Mouse (Mus musculus) adrenal gland, postnatal 10 days (tissue): ENCODE measurements around the gene Fuom. TPM values are rescaled to one million over a fixed set of nuclear protein-coding genes. Genes with fewer than 3 reads are reported as not detected.

Source experiments
- DNase-seq: peaks from one replicate; pipeline ENCODE4 v3.0.0; 2021; ENCODE audit warnings: mixed read lengths
- total RNA-seq, 2 experiments: library from RNA; stranded (reverse); gene quantifications; 2 replicates each; pipeline ENCODE4 v1.2.3; 2021

Fuom gene
- total RNA-seq, 2 experiments from 2014 or later: 82.5 to 99.0 TPM

GRCm38 (mm10) chr7:140104009-140104408, 1.8 kb upstream of the Fuom start:
- peak; percentile 61 for DNase-seq

- no peak for DNase-seq
Measured at GRCm38 (mm10) chr7:140101498-140101897, 743 bp downstream of the Fuom start.

GRCm38 (mm10) chr7:140098466-140098865, 3.8 kb downstream of the Fuom start:
- DNase-seq: no peak

GRCm38 (mm10) chr7:140096055-140096454, 6.2 kb downstream of the Fuom start:
- no peak for DNase-seq

- no peak for DNase-seq
Measured at GRCm38 (mm10) chr7:140095556-140095955, 6.7 kb downstream of the Fuom start.

GRCm38 (mm10) chr7:140094954-140095353, 7.3 kb downstream of the Fuom start:
- no peak for DNase-seq

GRCm38 (mm10) chr7:140092924-140093528, 9.2 kb downstream of the Fuom start, which contains the start of gene Prap1:
Prap1 (plus strand) TSS chr7:140093395.
- no peak for DNase-seq

- no peak for DNase-seq
Measured at GRCm38 (mm10) chr7:140090601-140091000, 11.6 kb downstream of the Fuom start.

GRCm38 (mm10) chr7:140082242-140082678, 20.0 kb downstream of the Fuom start, which contains the start of gene Caly:
Caly (minus strand) TSS chr7:140082548.
- peak; percentile 46 for DNase-seq

GRCm38 (mm10) chr7:140081408-140082241, 20.6 kb downstream of the Fuom start:
- DNase-seq: no peak

GRCm38 (mm10) chr7:140080503-140081156, 21.6 kb downstream of the Fuom start:
- peak; percentile 89 for DNase-seq

GRCm38 (mm10) chr7:140078711-140079110, 23.5 kb downstream of the Fuom start:
- DNase-seq: peak; percentile 81

- DNase-seq: no peak
Measured at GRCm38 (mm10) chr7:140077698-140078097, 24.5 kb downstream of the Fuom start.

GRCm38 (mm10) chr7:140070042-140070711, 32.1 kb downstream of the Fuom start:
- DNase-seq: peak; percentile 36

GRCm38 (mm10) chr7:140067397-140067796, 34.8 kb downstream of the Fuom start:
- DNase-seq: no peak

- DNase-seq: peak; percentile 81
Measured at GRCm38 (mm10) chr7:140063092-140063491, 39.1 kb downstream of the Fuom start.

- DNase-seq: peak; percentile 45
Measured at GRCm38 (mm10) chr7:140062307-140062706, 39.9 kb downstream of the Fuom start.

- DNase-seq: no peak
Measured at GRCm38 (mm10) chr7:140061832-140062130, 40.5 kb downstream of the Fuom start.

GRCm38 (mm10) chr7:140060936-140061831, 41.1 kb downstream of the Fuom start:
- peak; percentile 50 for DNase-seq

GRCm38 (mm10) chr7:140059601-140060000, 42.6 kb downstream of the Fuom start:
- no peak for DNase-seq

- DNase-seq: no peak
Measured at GRCm38 (mm10) chr7:140058528-140058927, 43.7 kb downstream of the Fuom start.
